Mouse (Mus musculus) liver, postnatal 0 days (tissue): ENCODE measurements around the gene Noto. TPM values are rescaled to one million over a fixed set of nuclear protein-coding genes. Genes with fewer than 3 reads are reported as not detected.
A peak's percentile ranks its signal among the peaks of the same experiment; 100 is the strongest.

ENCODE experiments used
- ATAC-seq: fragments of 200-750 bp; cut with Nextera tagmentation; 2 replicates; pipeline ENCODE4 v1.8.0; 2017; ENCODE audit warnings: mild to moderate bottlenecking, moderate library complexity
- DNase-seq: peaks from one replicate; pipeline ENCODE4 v3.0.0-alpha.2; 2016
- H3K27ac ChIP-seq: fragments of 300-500 bp; sonication (generic); 2 replicates; pipeline ENCODE4 v1.5.1; 2014; ENCODE audit warnings: antibody characterized with exemption, moderate library complexity, mild to moderate bottlenecking, low read depth
- H3K27me3 ChIP-seq: fragments of 300-500 bp; sonication (generic); 2 replicates; pipeline ENCODE4 v1.6.1; 2014; ENCODE audit warnings: low read length, control low read depth, mixed read lengths; ENCODE audit not compliant: insufficient read depth
- H3K36me3 ChIP-seq: fragments of 300-500 bp; sonication (generic); replicated peaks from 2 replicates; pipeline ENCODE4 v1.6.1; 2014; ENCODE audit warnings: mild to moderate bottlenecking, control low read depth, low read length, moderate library complexity, mixed read lengths; ENCODE audit not compliant: insufficient read depth
- H3K4me1 ChIP-seq: fragments of 300-500 bp; sonication (generic); 2 replicates; pipeline ENCODE4 v1.6.1; 2014; ENCODE audit warnings: antibody characterized with exemption, mild to moderate bottlenecking, control low read depth; ENCODE audit not compliant: insufficient read depth
- H3K4me2 ChIP-seq: fragments of 300-500 bp; sonication (generic); 2 replicates; pipeline ENCODE4 v1.6.1; 2014; ENCODE audit warnings: low read depth, mild to moderate bottlenecking, low read length, moderate library complexity, mixed read lengths
- H3K4me3 ChIP-seq: fragments of 300-500 bp; sonication (generic); 2 replicates; pipeline ENCODE4 v1.5.1; 2014; ENCODE audit warnings: low read depth, low read length
- H3K9ac ChIP-seq: fragments of 300-500 bp; sonication (generic); replicated peaks from 2 replicates; pipeline ENCODE4 v1.6.1; 2014; ENCODE audit warnings: mild to moderate bottlenecking, moderate library complexity
- H3K9me3 ChIP-seq: fragments of 300-500 bp; sonication (generic); 2 replicates; pipeline ENCODE4 v1.6.1; 2016; ENCODE audit warnings: mild to moderate bottlenecking, control low read depth, low read length, mixed read lengths
- CTCF ChIP-seq: sonication (generic); IDR thresholded peaks from 2 replicates; pipeline ENCODE4 v1.5.1; 2016; ENCODE audit warnings: antibody characterized with exemption, low read depth
- EP300 ChIP-seq: IDR thresholded peaks from 2 replicates; pipeline ENCODE4 v1.6.1; 2016; ENCODE audit warnings: antibody characterized with exemption, low read depth, mild to moderate bottlenecking
- WGBS: fragments of 180-500 bp; shearing (Covaris S2); extraction: QIAGEN DNeasy Blood & Tissue Kit; methylation state at CpG from one replicate; pipeline ENCODE4 v1.1.7; 2014; ENCODE audit not compliant: insufficient replicate concordance; 5-methylcytosine and 5-hydroxymethylcytosine counted together
- polyA plus RNA-seq: library from polyadenylated mRNA; unstranded; fragments of >200 nt; fragmentation: Nextera tagmentation; extraction: Ambion mirVana; gene quantifications from 2 replicates; pipeline ENCODE4 v1.2.1, GENCODE M21; 2015

Noto gene
- polyA plus RNA-seq, 1 experiment from 2014 or later = not detected

GRCm38 (mm10) chr6:85459621-85460020, 35.9 kb downstream of the Noto start:
- Histone ChIP-seq H3K9me3 (no peaks in the 10 kb centered on the region), H3K36me3 (peaks cover 47% of the 10 kb centered on the region), H3K27ac (no peak overlapping the region), H3K4me1 (peaks cover 24% of the 10 kb centered on the region), H3K4me3 (no peak overlapping the region), H3K4me2 (no peak overlapping the region), H3K9ac (no peak overlapping the region), H3K27me3 (no peaks in the 10 kb centered on the region)
- TF ChIP-seq CTCF (no peak), EP300 (no peak)
- no peak for DNase-seq
- no peak for ATAC-seq
- WGBS = 78% methylated on average over 2 of the region's 2 CpGs

- Histone ChIP-seq H3K27ac (no peak overlapping the region), H3K9ac (no peak overlapping the region), H3K9me3 (no peaks in the 10 kb centered on the region), H3K27me3 (no peaks in the 10 kb centered on the region), H3K4me1 (no peaks in the 10 kb centered on the region), H3K36me3 (peaks cover 85% of the 10 kb centered on the region), H3K4me3 (no peak overlapping the region), H3K4me2 (no peak overlapping the region)
- DNase-seq = no peak
- no peak for TF ChIP-seq EP300
- peak; percentile 43 for TF ChIP-seq CTCF
- ATAC-seq = no peak
These were observed 41.7 kb downstream of the Noto start for GRCm38 (mm10) chr6:85465381-85465780.

- H3K27ac ChIP-seq = no peak overlapping the region
- DNase-seq (no peak), ATAC-seq (no peak; the same call in 1 of the 2 replicates)
- H3K36me3 ChIP-seq = peaks cover 44% of the 10 kb centered on the region
- no peak overlapping the region for H3K4me3 ChIP-seq
- no peak overlapping the region for H3K4me2 ChIP-seq
- H3K9ac ChIP-seq = no peak overlapping the region
- no peaks in the 10 kb centered on the region for H3K9me3 ChIP-seq
- H3K4me1 ChIP-seq = no peaks in the 10 kb centered on the region
- 71% methylated on average over 5 of the region's 5 CpGs for WGBS
- TF ChIP-seq CTCF (no peak), EP300 (no peak)
- no peaks in the 10 kb centered on the region for H3K27me3 ChIP-seq
These were observed 46.2 kb downstream of the Noto start for GRCm38 (mm10) chr6:85469660-85470430.

- H3K4me1 ChIP-seq = no peaks in the 10 kb centered on the region
- H3K27me3 ChIP-seq = no peaks in the 10 kb centered on the region
- ATAC-seq (no peak), DNase-seq (no peak)
- no peak for TF ChIP-seq CTCF
- TF ChIP-seq EP300 = no peak
- H3K9ac ChIP-seq = no peak overlapping the region
- no peak overlapping the region for H3K27ac ChIP-seq
- no peaks in the 10 kb centered on the region for H3K9me3 ChIP-seq
- no peak overlapping the region for H3K4me2 ChIP-seq
- 71% methylated on average over 8 of the region's 8 CpGs for WGBS
- H3K4me3 ChIP-seq = no peak overlapping the region
- H3K36me3 ChIP-seq = peaks cover 22% of the 10 kb centered on the region
These were observed 48.3 kb downstream of the Noto start for GRCm38 (mm10) chr6:85471962-85472361.

- no peak overlapping the region for H3K4me2 ChIP-seq
- H3K27ac ChIP-seq = no peak overlapping the region
- no peak overlapping the region for H3K4me3 ChIP-seq
- no peaks in the 10 kb centered on the region for H3K9me3 ChIP-seq
- no peak for TF ChIP-seq CTCF
- H3K9ac ChIP-seq = no peak overlapping the region
- ATAC-seq (no peak), DNase-seq (no peak)
- WGBS = 56% methylated on average over 5 of the region's 5 CpGs
- no peaks in the 10 kb centered on the region for H3K4me1 ChIP-seq
- H3K27me3 ChIP-seq = no peaks in the 10 kb centered on the region
- peaks cover 17% of the 10 kb centered on the region for H3K36me3 ChIP-seq
These were observed 48.9 kb downstream of the Noto start for GRCm38 (mm10) chr6:85472542-85472941.

GRCm38 (mm10) chr6:85475581-85475980, 51.9 kb downstream of the Noto start:
- DNase-seq = no peak
- Histone ChIP-seq H3K27me3 (no peaks in the 10 kb centered on the region), H3K9ac (no peak overlapping the region), H3K9me3 (no peaks in the 10 kb centered on the region), H3K4me1 (no peaks in the 10 kb centered on the region), H3K27ac (no peak overlapping the region), H3K4me3 (no peak overlapping the region), H3K36me3 (no peaks in the 10 kb centered on the region), H3K4me2 (no peak overlapping the region)
- WGBS = 68% methylated on average over 3 of the region's 3 CpGs
- TF ChIP-seq EP300 (no peak), CTCF (no peak)
- no peak for ATAC-seq
